Mouse (Mus musculus) frontal cortex, postnatal 14 days (tissue): ENCODE measurements around the gene Cux2.

ENCODE experiments used
- DNase-seq, 2 experiments: peaks; one replicate each; pipeline ENCODE4 v3.0.0; 2022; ENCODE audit warnings: low spot score in 2 of 2

Cux2 gene

GRCm38 (mm10) chr5:122050017-122050831 is at the start of gene Cux2:
Cux2 (minus strand) TSS chr5:122050102.
- DNase-seq, result peak; percentile 45 to 53

GRCm38 (mm10) chr5:122094439-122094838 is 44.5 kb upstream of the Cux2 start:
- no peak for DNase-seq

- no peak for DNase-seq
Observed at GRCm38 (mm10) chr5:122093734-122094133, 43.8 kb upstream of the Cux2 start.

- DNase-seq, result no peak
Observed at GRCm38 (mm10) chr5:122092794-122093193, 42.9 kb upstream of the Cux2 start.

- DNase-seq, result peak in 1 of 2 experiments; percentile 42
Observed at GRCm38 (mm10) chr5:122091070-122091469, 41.2 kb upstream of the Cux2 start.

- DNase-seq, result no peak
Observed at GRCm38 (mm10) chr5:122089664-122090063, 39.8 kb upstream of the Cux2 start.

GRCm38 (mm10) chr5:122088917-122089316 is 39.0 kb upstream of the Cux2 start:
- peak; percentile 73 to 87 for DNase-seq

- no peak for DNase-seq
Observed at GRCm38 (mm10) chr5:122086121-122086520, 36.2 kb upstream of the Cux2 start.

- no peak for DNase-seq
Observed at GRCm38 (mm10) chr5:122085291-122085690, 35.4 kb upstream of the Cux2 start.

GRCm38 (mm10) chr5:122084470-122084869 is 34.6 kb upstream of the Cux2 start:
- no peak for DNase-seq

- DNase-seq, result no peak
Observed at GRCm38 (mm10) chr5:122083282-122083681, 33.4 kb upstream of the Cux2 start.

GRCm38 (mm10) chr5:122081471-122081870 is 31.6 kb upstream of the Cux2 start:
- no peak for DNase-seq

- peak; percentile 77 for DNase-seq
Observed at GRCm38 (mm10) chr5:122080930-122081329, 31.0 kb upstream of the Cux2 start.

GRCm38 (mm10) chr5:122079796-122080195 is 29.9 kb upstream of the Cux2 start:
- no peak for DNase-seq

GRCm38 (mm10) chr5:122077244-122077643 is 27.3 kb upstream of the Cux2 start:
- DNase-seq, result no peak

GRCm38 (mm10) chr5:122075736-122076135 is 25.8 kb upstream of the Cux2 start:
- DNase-seq, result no peak

GRCm38 (mm10) chr5:122071997-122072396 is 22.1 kb upstream of the Cux2 start:
- no peak for DNase-seq

- no peak for DNase-seq
Observed at GRCm38 (mm10) chr5:122070963-122071800, 21.3 kb upstream of the Cux2 start.

- no peak for DNase-seq
Observed at GRCm38 (mm10) chr5:122068563-122068962, 18.7 kb upstream of the Cux2 start.

- peak in 1 of 2 experiments; percentile 59 for DNase-seq
Observed at GRCm38 (mm10) chr5:122063204-122063933, 13.5 kb upstream of the Cux2 start.

- DNase-seq, result no peak
Observed at GRCm38 (mm10) chr5:122062479-122062878, 12.6 kb upstream of the Cux2 start.

- no peak for DNase-seq
Observed at GRCm38 (mm10) chr5:122060767-122061333, 10.9 kb upstream of the Cux2 start.
